17 mouse cellular contexts compared by ENCODE assay signal in genomic region chr17:28809175-28809831, GRCm38 (mm10). TPM values are rescaled to one million over a fixed set of nuclear protein-coding genes. Genes with fewer than 3 reads are reported as not detected.
DNase-seq lines count a peak whose midpoint lies in the region; ATAC-seq and TF ChIP-seq lines count a peak whose summit lies in the region.
"Had no signal": no experiment of that assay in that cellular context is flagged by ENCODE, and none has a peak within 500 bp of the region (broad histone marks: within the 10 kb centered on the region; RNA-seq: fewer than 3 reads in every experiment).

No protein-coding gene starts in this region.

- no peak for DNase-seq in gastrocnemius, adult 2 months
- DNase-seq in gastrocnemius, postnatal 14 days = no peak
- DNase-seq in ZHBTc4 (ENCODE audit: low read depth, low spot score) = peak; percentile 35
- peak; percentile 5 for DNase-seq in liver, adult 2 months (ENCODE audit: extremely low read depth, low read depth, low spot score)
- DNase-seq in kidney, postnatal 36 days = no peak
- DNase-seq in lung, adult 2 months = no peak
- DNase-seq: adrenal gland, adult 8-10 months; cerebellum, postnatal 10 days; heart, postnatal 14 days; kidney, postnatal 14 days; retina, postnatal 1 day; thymus, adult 2 months had no signal

- no peak overlapping the region for H3K4me3 ChIP-seq in gastrocnemius, adult 2 months
- H3K4me3 ChIP-seq in liver, adult 2 months (ENCODE audit: insufficient read depth, low read depth, low read length) = no peak overlapping the region
- H3K4me3 ChIP-seq in lung, adult 2 months (replicated peaks; ENCODE audit: extremely low read depth, low read depth, low read length) = no peak overlapping the region
- H3K4me3 ChIP-seq: limb, embryonic 12.5 days had no signal

- H3K36me3 ChIP-seq in liver, adult 2 months (ENCODE audit: control insufficient read depth, insufficient read depth, low read length) = peaks cover 3% of the 10 kb centered on the region; the same call in 1 of the 2 replicates

- no peak overlapping the region for H3K9ac ChIP-seq in liver, adult 2 months (ENCODE audit: low read depth, low read length)
- H3K9ac ChIP-seq: limb, embryonic 12.5 days had no signal

- 97% methylated on average over 10 of the region's 10 CpGs for WGBS in liver, adult 2 months
- WGBS in lung, adult 2 months = 92% methylated on average over 10 of the region's 10 CpGs

- TF ChIP-seq POLR2A in liver, adult 2 months (IDR thresholded peaks at IDR 0.05; ENCODE audit: extremely low read depth, insufficient read depth, low read length) = no peak
- TF ChIP-seq POLR2A in lung, adult 2 months (IDR thresholded peaks at IDR 0.05; ENCODE audit: borderline replicate concordance, extremely low read depth, low read depth, low read length) = no peak

- TF ChIP-seq CTCF in gastrocnemius, adult 2 months (IDR thresholded peaks at IDR 0.05) = no peak
- no peak for TF ChIP-seq CTCF in liver, adult 2 months (IDR thresholded peaks at IDR 0.05; ENCODE audit: low read depth, low read length)
- TF ChIP-seq CTCF in lung, adult 2 months (IDR thresholded peaks at IDR 0.05; ENCODE audit: insufficient read depth, low read length) = no peak

- intact Hi-C loops in gastrocnemius, adult 2 months (cut with DNase I) = no loop called here
- intact Hi-C loops in gastrocnemius, postnatal 14 days (cut with DNase I; ENCODE audit: low total_unique reads) = no loop called here

- peak; percentile 66 for ATAC-seq in megakaryocyte-erythroid progenitor cell, adult 5-6 weeks (replicated peaks; ENCODE audit: low FRiP score, low TSS enrichment, poor library complexity, severe bottlenecking)
- ATAC-seq in CD4-positive, CD25-positive, alpha-beta regulatory T cell, adult 4 months = no peak
- ATAC-seq: midbrain, embryonic 16.5 days had no signal

- no peaks in the 10 kb centered on the region for H3K79me2 ChIP-seq in liver, adult 2 months (ENCODE audit: control insufficient read depth, insufficient read depth, low read length)

- H3K27me3 ChIP-seq in liver, adult 2 months (ENCODE audit: control insufficient read depth, insufficient read depth, low read length) = no peaks in the 10 kb centered on the region
- H3K27me3 ChIP-seq: limb, embryonic 12.5 days had no signal

- H3K27ac ChIP-seq in gastrocnemius, adult 2 months = 0 out of 2 replicates have a peak overlapping the region, but pooled peaks have one; percentile 17
- peak overlapping the region; percentile 32 for H3K27ac ChIP-seq in liver, adult 2 months (replicated peaks; ENCODE audit: insufficient read depth, low read depth, low read length)
- H3K27ac ChIP-seq: limb, embryonic 12.5 days had no signal

- H3K4me1 ChIP-seq in liver, adult 2 months (ENCODE audit: control insufficient read depth, insufficient read depth, low read length) = peaks cover 13% of the 10 kb centered on the region
- no peaks in the 10 kb centered on the region for H3K4me1 ChIP-seq in lung, adult 2 months (ENCODE audit: control insufficient read depth, insufficient read depth, low read length)
- H3K4me1 ChIP-seq: limb, embryonic 12.5 days had no signal

RNA-seq across cellular contexts. Expression of gene Brpf3, which starts 8.4 kb away (rescaled TPM):
- total RNA-seq in gastrocnemius, adult 2 months (2021) = 10 to 100 TPM; 15.5 to 16.2 TPM
- 10 to 100 TPM; 14.5 to 15.0 TPM for total RNA-seq in gastrocnemius, postnatal 14 days (2021)
- total RNA-seq in liver, adult 2 months (2014; rRNA removed) = 4.4 and 8.9 TPM in 2 replicates
- polyA plus RNA-seq in liver, adult 2 months (2012; rRNA removed) = 14.5 and 18.9 TPM in 2 replicates
- total RNA-seq in megakaryocyte-erythroid progenitor cell, adult 5-6 weeks (2014; fragmentation: Nextera tagmentation) = 61.1 and 68.0 TPM in 2 replicates
- 5.3 and 6.2 TPM in 2 replicates for total RNA-seq in megakaryocyte-erythroid progenitor cell, adult 5-6 weeks (2017)
- 1 to 10 TPM; 1.1 to 2.2 TPM for polyA plus RNA-seq in CD4-positive, CD25-positive, alpha-beta regulatory T cell, adult 4 months (2017; shearing (Covaris generic))
- polyA plus RNA-seq in lung, adult 2 months (2012; rRNA removed) = 24.7 and 26.3 TPM in 2 replicates

RNA-seq across cellular contexts. Expression of gene Mapk13, which starts 40.2 kb away (rescaled TPM):
- total RNA-seq in gastrocnemius, adult 2 months (2021) = under 1 TPM in 1 of 2 experiments, not detected in 1; 0.13 TPM
- under 1 TPM; 0.24 to 0.39 TPM for total RNA-seq in gastrocnemius, postnatal 14 days (2021)
- total RNA-seq in liver, adult 2 months (2014; rRNA removed) = 0.20 and 0.65 TPM in 2 replicates
- 0.15 and 0.22 TPM in 2 replicates for polyA plus RNA-seq in liver, adult 2 months (2012; rRNA removed)
- not detected in 2 replicates for total RNA-seq in megakaryocyte-erythroid progenitor cell, adult 5-6 weeks (2014; fragmentation: Nextera tagmentation)
- 0.42 TPM in 1 of 2 replicates, not detected in the other for total RNA-seq in megakaryocyte-erythroid progenitor cell, adult 5-6 weeks (2017)
- not detected for polyA plus RNA-seq in CD4-positive, CD25-positive, alpha-beta regulatory T cell, adult 4 months (2017; shearing (Covaris generic))
- 13.8 and 19.4 TPM in 2 replicates for polyA plus RNA-seq in lung, adult 2 months (2012; rRNA removed)

RNA-seq across cellular contexts. Expression of gene Pnpla1, which starts 48.9 kb away (rescaled TPM):
- total RNA-seq in gastrocnemius, adult 2 months (2021) = not detected
- under 1 TPM in 1 of 2 experiments, not detected in 1; 0.04 TPM for total RNA-seq in gastrocnemius, postnatal 14 days (2021)
- total RNA-seq in liver, adult 2 months (2014; rRNA removed) = not detected in 2 replicates
- not detected in 2 replicates for polyA plus RNA-seq in liver, adult 2 months (2012; rRNA removed)
- total RNA-seq in megakaryocyte-erythroid progenitor cell, adult 5-6 weeks (2014; fragmentation: Nextera tagmentation) = not detected in 2 replicates
- total RNA-seq in megakaryocyte-erythroid progenitor cell, adult 5-6 weeks (2017) = not detected in 2 replicates
- polyA plus RNA-seq in CD4-positive, CD25-positive, alpha-beta regulatory T cell, adult 4 months (2017; shearing (Covaris generic)) = not detected
- 0.12 and 3.9 TPM in 2 replicates for polyA plus RNA-seq in lung, adult 2 months (2012; rRNA removed)
- total RNA-seq: gastrocnemius, postnatal 4 days; heart, postnatal 14 days had no signal
- polyA plus RNA-seq: limb, embryonic 12.5 days; midbrain, embryonic 16.5 days had no signal

Comparison
In these comparisons a context has a peak if more than half of its experiments do, and no peak if none do; other contexts are left out.
1. DNase-seq: peak in ZHBTc4 (single experiment) and liver, adult 2 months (single experiment); none in gastrocnemius, adult 2 months (single experiment), gastrocnemius, postnatal 14 days (single experiment), kidney, postnatal 36 days (0 of 2) and lung, adult 2 months (single experiment).